Mouse (Mus musculus) embryonic facial prominence, embryonic 15.5 days (tissue): ENCODE results near the gene Kcnrg. TPM values are rescaled to one million over a fixed set of nuclear protein-coding genes. Genes with fewer than 3 reads are reported as not detected.
A peak's percentile ranks its signal among the peaks of the same experiment; 100 is the strongest.

Source experiments
- microRNA counts: library from miRNA; unstranded; fragments of <30 nt; microRNA quantifications from one replicate; lab custom pipeline; 2016
- microRNA-seq: library from miRNA; unstranded; fragments of <30 nt; microRNA quantifications from one replicate; pipeline ENCODE4, GENCODE M21; 2016; ENCODE audit warnings: borderline number of aligned reads
- polyA plus RNA-seq: library from polyadenylated mRNA; unstranded; fragments of >200 nt; fragmentation: Nextera tagmentation; extraction: Ambion mirVana; gene quantifications from 2 replicates; pipeline ENCODE4 v1.2.1, GENCODE M21; 2015

Gene Kcnrg
- polyA plus RNA-seq, 1 experiment from 2014 or later: 3.3 TPM

MicroRNA genes within 50 kb of the gene (microRNA counts, 519-probe panel; counts per million panel counts)
- microRNA mmu-miR-15a (lab: Ali Mortazavi, UCI) (3,941 counts per million, percentile 92 among the panel's probes with 10 or more counts), microRNA mmu-miR-16 (lab: Ali Mortazavi, UCI) (4,876 counts per million, percentile 99 among the panel's probes with 10 or more counts)

Small RNA genes lying within 50 kb of the gene (microRNA-seq; reads per million reads assigned to microRNA genes)
- gene Mir15a: 3,123 reads per million, percentile 86 among the genes with 10 or more reads in this experiment
- 1,632 reads per million, percentile 81 among the genes with 10 or more reads in this experiment for gene Mir16-1

Other genes with a start within 250 kb of the Kcnrg start
- 12.0 and 12.2 TPM in 2 replicates for gene Ebpl, start 247.0 kb upstream of the Kcnrg start, polyA plus RNA-seq
- 44.4 and 45.1 TPM in 2 replicates for gene Kpna3, start 167.6 kb upstream of the Kcnrg start, polyA plus RNA-seq
- gene Spryd7, start 50.6 kb upstream of the Kcnrg start, polyA plus RNA-seq: 23.5 and 23.8 TPM in 2 replicates
- 20.5 and 21.2 TPM in 2 replicates for gene Trim13, start 9.2 kb upstream of the Kcnrg start, polyA plus RNA-seq